Mouse (Mus musculus) CH12F3 (cell line): Measurements from ENCODE around the gene Iars.
"Not testable (repeated sequence)": the region's sequence is repeated elsewhere in the genome, so short reads cannot be mapped to it uniquely, and the experiment has no call there.

Source experiments
- in situ Hi-C: fragments of 300-500 bp; cut with MboI; formaldehyde crosslinking; loops from 2 replicates; pipeline ENCODE4 v1.14.3; 2020; ENCODE audit warnings: low sequenced_read_pairs

Gene Iars

GRCm38 (mm10) chr13:49719310-49719709, 37.4 kb downstream of the Iars start:
- in situ Hi-C loops: no loop called here

- in situ Hi-C loops: no loop called here
Measured at GRCm38 (mm10) chr13:49736430-49736829, 54.5 kb downstream of the Iars start.

GRCm38 (mm10) chr13:49738011-49738410, 56.1 kb downstream of the Iars start:
- in situ Hi-C loops: no loop called here

GRCm38 (mm10) chr13:49741285-49742040, 59.6 kb downstream of the Iars start:
- in situ Hi-C loops: no loop called here

- in situ Hi-C loops: no loop called here
Measured at GRCm38 (mm10) chr13:49756591-49756990, 74.7 kb downstream of the Iars start.

- in situ Hi-C loops: no loop called here
Measured at GRCm38 (mm10) chr13:49757966-49758365, 76.1 kb downstream of the Iars start.

GRCm38 (mm10) chr13:49760675-49761074, 78.8 kb downstream of the Iars start:
- in situ Hi-C loops: no loop called here

GRCm38 (mm10) chr13:49762208-49762607, 80.3 kb downstream of the Iars start:
- in situ Hi-C loops: no loop called here

GRCm38 (mm10) chr13:49765306-49765705, 83.4 kb downstream of the Iars start:
- in situ Hi-C loops: no loop called here

- in situ Hi-C loops: no loop called here
Measured at GRCm38 (mm10) chr13:49766269-49766668, 84.4 kb downstream of the Iars start.

- in situ Hi-C loops: no loop called here
Measured at GRCm38 (mm10) chr13:49768048-49768447, 86.1 kb downstream of the Iars start.

GRCm38 (mm10) chr13:49769111-49769510, 87.2 kb downstream of the Iars start:
- in situ Hi-C loops: no loop called here

- in situ Hi-C loops: not testable (repeated sequence)
Measured at GRCm38 (mm10) chr13:49771536-49771935, 89.6 kb downstream of the Iars start.
